Comparison of ENCODE assay signal across 11 mouse cellular contexts in genomic region chr4:107457602-107458001, GRCm38 (mm10). TPM values are rescaled to one million over a fixed set of nuclear protein-coding genes. Genes with fewer than 3 reads are reported as not detected.
DNase-seq lines count a peak whose midpoint lies in the region; ATAC-seq and TF ChIP-seq lines count a peak whose summit lies in the region.
"Had no signal": no experiment of that assay in that cellular context is flagged by ENCODE, and none has a peak within 500 bp of the region (broad histone marks: within the 10 kb centered on the region; RNA-seq: fewer than 3 reads in every experiment).

No protein-coding gene starts in this region.

- intact Hi-C loops in heart, postnatal 25 days (cut with DNase I): no loop called here

- no peak for TF ChIP-seq CTCF in MEL (IDR thresholded peaks at IDR 0.05 in 2 of 3, conservative IDR thresholded peaks at IDR 0.05 in 1 of 3; ENCODE audit: control insufficient read depth in 1 of 3, insufficient read depth in 1 of 3, low read depth in 2 of 3, low read length in 3 of 3, poor library complexity in 1 of 3, severe bottlenecking in 1 of 3)

- no peaks in the 10 kb centered on the region for H3K9me3 ChIP-seq in heart, embryonic 11.5 days (replicated peaks; ENCODE audit: control insufficient read depth, low read length)
- H3K9me3 ChIP-seq in MEL (replicated peaks; ENCODE audit: insufficient read depth, low read length): no peaks in the 10 kb centered on the region
- H3K9me3 ChIP-seq in liver, embryonic 15.5 days (replicated peaks): no peaks in the 10 kb centered on the region
- H3K9me3 ChIP-seq in midbrain, embryonic 15.5 days: no peaks in the 10 kb centered on the region
- H3K9me3 ChIP-seq: heart, embryonic 15.5 days; midbrain, embryonic 12.5 days had no signal

- H3K79me2 ChIP-seq in MEL (ENCODE audit: control insufficient read depth, insufficient read depth, low read length, poor library complexity): no peaks in the 10 kb centered on the region

- H3K4me2 ChIP-seq in heart, embryonic 11.5 days: peak overlapping the region; percentile 5
- peak overlapping the region; percentile 57 for H3K4me2 ChIP-seq in liver, embryonic 15.5 days
- H3K4me2 ChIP-seq in midbrain, embryonic 15.5 days: no peak overlapping the region
- H3K4me2 ChIP-seq: heart, embryonic 15.5 days; midbrain, embryonic 12.5 days had no signal

- no peaks in the 10 kb centered on the region for H3K36me3 ChIP-seq in heart, embryonic 11.5 days (ENCODE audit: control insufficient read depth, insufficient read depth, low read length)
- peaks cover 0 to 14% of the 10 kb centered on the region in 2 experiments; a peak in 2 of 4 replicates for H3K36me3 ChIP-seq in MEL (ENCODE audit: control insufficient read depth in 1 of 2, insufficient read depth in 2 of 2, low read length in 2 of 2)
- no peaks in the 10 kb centered on the region for H3K36me3 ChIP-seq in liver, embryonic 15.5 days (replicated peaks)
- no peaks in the 10 kb centered on the region for H3K36me3 ChIP-seq in midbrain, embryonic 15.5 days (replicated peaks)
- H3K36me3 ChIP-seq: heart, embryonic 15.5 days; midbrain, embryonic 12.5 days had no signal

- 50% methylated on average over 12 of the region's 12 CpGs for WGBS in heart, embryonic 11.5 days (ENCODE audit: insufficient replicate concordance)
- 40% methylated on average over 12 of the region's 12 CpGs for WGBS in liver, embryonic 15.5 days (ENCODE audit: insufficient replicate concordance)
- WGBS in midbrain, embryonic 15.5 days: 68% methylated on average over 12 of the region's 12 CpGs

- H3K27me3 ChIP-seq in heart, embryonic 11.5 days (ENCODE audit: control insufficient read depth, insufficient read depth, low read length): peaks cover 3% of the 10 kb centered on the region; the same call in 1 of the 2 replicates
- H3K27me3 ChIP-seq in MEL (ENCODE audit: control insufficient read depth in 1 of 2, insufficient read depth in 2 of 2, low read length in 2 of 2): no peaks in the 10 kb centered on the region
- H3K27me3 ChIP-seq in liver, embryonic 15.5 days: peaks cover 5% of the 10 kb centered on the region; the same call in 1 of the 2 replicates
- no peaks in the 10 kb centered on the region for H3K27me3 ChIP-seq in midbrain, embryonic 15.5 days (replicated peaks)
- H3K27me3 ChIP-seq: midbrain, embryonic 12.5 days had no signal

- no peak for TF ChIP-seq EP300 in MEL (IDR thresholded peaks at IDR 0.05; ENCODE audit: low read depth in 1 of 2, low read length in 2 of 2)

- TF ChIP-seq RAD21 in MEL (IDR thresholded peaks at IDR 0.05; ENCODE audit: low read depth, low read length): no peak

- TF ChIP-seq POLR2A in MEL (IDR thresholded peaks at IDR 0.05; ENCODE audit: control insufficient read depth in 1 of 2, insufficient read depth in 1 of 2, low read depth in 1 of 2, low read length in 2 of 2, poor library complexity in 1 of 2): no peak

- DNase-seq in heart, postnatal 25 days (ENCODE audit: low spot score): no peak
- peak; percentile 36 for DNase-seq in MEL (ENCODE audit: low read depth, low spot score)
- DNase-seq in thymus, postnatal 14 days: no peak
- no peak for DNase-seq in cerebellum, postnatal 14 days
- DNase-seq: thymus, postnatal 4 days had no signal

- peaks cover 5% of the 10 kb centered on the region; the same call in 1 of the 2 replicates for H3K4me1 ChIP-seq in heart, embryonic 11.5 days (ENCODE audit: control insufficient read depth, insufficient read depth, low read length)
- peaks cover 2 to 25% of the 10 kb centered on the region in 2 experiments; a peak in 2 of 4 replicates for H3K4me1 ChIP-seq in MEL (ENCODE audit: control insufficient read depth in 1 of 2, insufficient read depth in 2 of 2, low read length in 2 of 2)
- peaks cover 37% of the 10 kb centered on the region for H3K4me1 ChIP-seq in liver, embryonic 15.5 days (replicated peaks)
- H3K4me1 ChIP-seq in midbrain, embryonic 15.5 days: no peaks in the 10 kb centered on the region
- H3K4me1 ChIP-seq: heart, embryonic 15.5 days had no signal

- H3K4me3 ChIP-seq in heart, embryonic 11.5 days (ENCODE audit: low read depth, low read length): no peak overlapping the region
- no peak overlapping the region for H3K4me3 ChIP-seq in MEL (ENCODE audit: control insufficient read depth in 1 of 2, insufficient read depth in 1 of 2, low read depth in 2 of 2, low read length in 2 of 2)
- no peak overlapping the region for H3K4me3 ChIP-seq in liver, embryonic 15.5 days (replicated peaks)
- no peak overlapping the region for H3K4me3 ChIP-seq in midbrain, embryonic 15.5 days
- H3K4me3 ChIP-seq: heart, embryonic 15.5 days; midbrain, embryonic 12.5 days had no signal

- H3K9ac ChIP-seq in heart, embryonic 11.5 days (ENCODE audit: low read depth, low read length): no peak overlapping the region
- H3K9ac ChIP-seq in MEL (ENCODE audit: control insufficient read depth, low read depth, low read length, poor library complexity, severe bottlenecking): no peak overlapping the region
- H3K9ac ChIP-seq in liver, embryonic 15.5 days: no peak overlapping the region
- H3K9ac ChIP-seq in midbrain, embryonic 15.5 days: no peak overlapping the region
- H3K9ac ChIP-seq: heart, embryonic 15.5 days; midbrain, embryonic 12.5 days had no signal

- no peak overlapping the region for H3K27ac ChIP-seq in heart, embryonic 11.5 days (ENCODE audit: low read depth, low read length)
- no peak overlapping the region for H3K27ac ChIP-seq in MEL (ENCODE audit: control insufficient read depth, low read depth, low read length)
- H3K27ac ChIP-seq in liver, embryonic 15.5 days (replicated peaks): peak overlapping the region; percentile 88
- no peak overlapping the region for H3K27ac ChIP-seq in midbrain, embryonic 15.5 days
- H3K27ac ChIP-seq: heart, embryonic 15.5 days; midbrain, embryonic 12.5 days had no signal

- 0 out of 2 replicates have a peak, but pooled peaks have one; percentile 60 for ATAC-seq in heart, embryonic 11.5 days (replicated peaks; ENCODE audit: insufficient number of reproducible peaks, low FRiP score, low TSS enrichment)
- ATAC-seq in erythroblast, adult 5-6 weeks (replicated peaks; ENCODE audit: low FRiP score, poor library complexity, severe bottlenecking): peak; percentile 51; the same call in 1 of the 2 replicates
- peak; percentile 31 for ATAC-seq in liver, embryonic 15.5 days (ENCODE audit: insufficient read depth)
- ATAC-seq in midbrain, embryonic 15.5 days (replicated peaks): no peak

TF ChIP-seq in MEL, 35 proteins besides CTCF, POLR2A, EP300 and RAD21:
- TF ChIP-seq SMC3 (IDR thresholded peaks at IDR 0.05; ENCODE audit: low read depth, low read length) (no peak), MYC (IDR thresholded peaks at IDR 0.05; ENCODE audit: low read depth, low read length) (no peak), NELFE (IDR thresholded peaks at IDR 0.05; ENCODE audit: low read depth, low read length) (no peak), SIN3A (IDR thresholded peaks at IDR 0.05; ENCODE audit: low read length) (no peak), ZNF384 (IDR thresholded peaks at IDR 0.05; ENCODE audit: low read depth, low read length) (no peak), GATA1 (IDR thresholded peaks at IDR 0.05; ENCODE audit: low read depth, low read length) (no peak), MEF2A (IDR thresholded peaks at IDR 0.05; ENCODE audit: extremely low read depth, insufficient replicate concordance, low read depth, low read length, poor library complexity, severe bottlenecking) (no peak), ETS1 (IDR thresholded peaks at IDR 0.05; ENCODE audit: low read depth, low read length) (no peak)

RNA-seq across cellular contexts. Expression of gene Glis1, which starts 23.2 kb away (rescaled TPM):
- polyA plus RNA-seq in heart, embryonic 11.5 days (2014; fragmentation: Nextera tagmentation; extraction: Ambion mirVana): 0.80 and 0.94 TPM in 2 replicates
- total RNA-seq in heart, postnatal 25 days (2021): under 1 TPM; 0.28 to 0.42 TPM
- 0.46 TPM in 1 of 2 replicates, not detected in the other for total RNA-seq in MEL (2012; rRNA removed)
- polyA plus RNA-seq in MEL (2012; ENCODE audit: insufficient read depth in 1 of 2, insufficient read length in 2 of 2, low read depth in 1 of 2, low replicate concordance in 2 of 2, missing spikeins in 1 of 2): under 1 TPM in 1 of 2 experiments, not detected in 1; 0.93 TPM
- not detected in 2 replicates for total RNA-seq in erythroblast, adult 5-6 weeks (2015; ENCODE audit: low replicate concordance)
- total RNA-seq in erythroblast, adult 5-6 weeks (2017; ENCODE audit: low replicate concordance): not detected in 2 replicates
- polyA plus RNA-seq in liver, embryonic 15.5 days (2015; fragmentation: Nextera tagmentation; extraction: Ambion mirVana): 0.14 and 0.38 TPM in 2 replicates
- polyA plus RNA-seq in midbrain, embryonic 15.5 days (2015; fragmentation: Nextera tagmentation; extraction: Ambion mirVana): 2.5 TPM in 2 replicates
